Mouse (Mus musculus): ENCODE results near the gene Lamtor5.

DNA sequence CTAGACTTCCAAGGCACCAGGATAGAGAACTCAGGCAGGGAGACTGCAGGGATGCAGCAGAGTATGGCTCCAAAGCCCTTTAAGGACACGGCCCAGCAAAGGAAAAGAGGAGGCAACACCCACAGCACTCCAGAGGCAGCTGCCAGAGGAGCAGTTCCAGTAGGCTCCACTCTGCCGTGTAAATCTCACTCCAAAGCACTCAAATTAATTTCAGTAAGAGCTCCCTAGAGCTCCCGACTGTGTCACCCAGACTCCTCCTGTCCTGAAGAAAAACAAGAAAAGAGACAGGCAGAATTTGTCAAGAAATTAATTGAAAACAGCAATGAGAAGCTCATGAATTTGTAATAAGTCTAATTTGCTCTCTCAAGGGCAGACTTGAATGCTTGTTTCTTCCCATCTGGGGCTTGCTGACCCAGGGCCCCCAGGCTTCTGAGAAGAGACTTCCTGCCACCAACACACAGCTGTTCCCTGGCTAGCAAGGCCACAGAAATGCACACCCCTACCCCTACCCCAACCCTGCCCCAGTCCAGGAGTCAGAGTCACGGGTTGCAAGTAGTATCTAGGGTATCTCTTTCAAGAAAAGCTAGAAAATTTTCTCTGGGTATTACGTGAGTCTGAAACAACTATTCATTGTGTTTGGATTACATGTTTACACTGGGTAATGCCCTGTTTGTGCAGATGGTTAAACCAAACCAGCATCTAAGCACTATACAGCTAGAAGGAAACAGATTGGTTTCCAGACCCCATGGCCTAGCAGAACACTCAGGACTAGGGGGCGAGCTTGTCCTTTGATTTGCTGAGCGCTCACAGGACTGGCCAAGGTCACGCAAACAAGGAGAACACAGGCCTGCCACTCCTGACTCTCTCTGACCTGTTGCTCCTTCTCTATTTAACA is 17.5 kb upstream of the Lamtor5 start:
- no peak for TF ChIP-seq CTCF (IDR thresholded peaks at IDR 0.05; ENCODE audit: insufficient read depth, low read length)
- no peak for TF ChIP-seq POLR2A (IDR thresholded peaks at IDR 0.05; ENCODE audit: borderline replicate concordance, extremely low read depth, low read depth, low read length)
